Mouse (Mus musculus): ENCODE measurements around the gene Tmem273. TPM values are rescaled to one million over a fixed set of nuclear protein-coding genes. Genes with fewer than 3 reads are reported as not detected.

The Tmem273 gene
- polyA plus RNA-seq (2015; fragmentation: Nextera tagmentation; extraction: Ambion mirVana) = 0.85 and 1.1 TPM in 2 replicates

GRCm38 (mm10) chr14:32785556-32786130 is at the start of gene Tmem273:
Gene Tmem273, plus strand, starts transcription at chr14:32785963.
- Histone ChIP-seq H3K27me3 (no peaks in the 10 kb centered on the region), H3K36me3 (no peaks in the 10 kb centered on the region), H3K4me1 (peaks cover 4% of the 10 kb centered on the region; the same call in 1 of the 2 replicates), H3K4me3 (replicated peaks) (no peak within 1 kb of the TSS), H3K4me2 (no peak within 1 kb of the TSS), H3K27ac (no peak within 1 kb of the TSS), H3K9me3 (replicated peaks) (no peaks in the 10 kb centered on the region), H3K9ac (no peak within 1 kb of the TSS)
- 76% methylated on average over 3 of the region's 3 CpGs for WGBS
- no peak for ATAC-seq (replicated peaks; ENCODE audit: low FRiP score)

DNA sequence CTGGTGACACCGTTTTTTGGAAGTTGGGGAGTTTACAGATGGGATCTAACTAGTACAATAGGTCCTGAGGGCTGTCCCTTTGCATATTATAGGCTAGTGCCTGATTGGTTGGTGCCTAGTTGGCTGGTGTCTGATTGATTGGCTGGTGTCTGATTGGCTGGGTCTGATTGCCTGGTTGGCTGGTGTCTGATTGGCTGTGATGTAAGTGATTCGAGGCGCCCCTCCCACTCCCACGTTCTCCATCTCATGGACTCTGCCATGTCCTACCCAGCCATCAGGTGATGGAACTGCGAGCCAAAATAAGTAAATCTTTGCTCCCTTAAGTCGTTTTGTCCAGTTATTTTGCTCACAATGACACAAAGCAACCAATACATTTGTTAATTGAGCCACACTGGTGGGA is 49.2 kb upstream of the Tmem273 start:
- H3K4me3 ChIP-seq (replicated peaks) = no peak overlapping the region
- no peak for ATAC-seq (replicated peaks; ENCODE audit: low FRiP score)
- H3K27me3 ChIP-seq = no peaks in the 10 kb centered on the region
- H3K27ac ChIP-seq = no peak overlapping the region
- WGBS = 83% methylated on average over 6 of the region's 6 CpGs
- no peaks in the 10 kb centered on the region for H3K4me1 ChIP-seq
- H3K36me3 ChIP-seq = no peaks in the 10 kb centered on the region
- no peak overlapping the region for H3K4me2 ChIP-seq
- H3K9me3 ChIP-seq (replicated peaks) = peaks cover 4% of the 10 kb centered on the region; the same call in 1 of the 2 replicates
- no peak overlapping the region for H3K9ac ChIP-seq

GRCm38 (mm10) chr14:32738586-32738985 is 47.2 kb upstream of the Tmem273 start:
- Histone ChIP-seq H3K4me3 (replicated peaks) (no peak overlapping the region), H3K4me2 (no peak overlapping the region), H3K36me3 (no peaks in the 10 kb centered on the region), H3K9ac (no peak overlapping the region), H3K27me3 (no peaks in the 10 kb centered on the region), H3K4me1 (no peaks in the 10 kb centered on the region), H3K9me3 (replicated peaks) (peaks cover 4% of the 10 kb centered on the region; the same call in 1 of the 2 replicates), H3K27ac (no peak overlapping the region)
- no peak for ATAC-seq (replicated peaks; ENCODE audit: low FRiP score)
- WGBS = 95% methylated on average over 5 of the region's 5 CpGs

GRCm38 (mm10) chr14:32748519-32748918 is 37.2 kb upstream of the Tmem273 start:
- H3K27me3 ChIP-seq = no peaks in the 10 kb centered on the region
- no peaks in the 10 kb centered on the region for H3K9me3 ChIP-seq (replicated peaks)
- no peaks in the 10 kb centered on the region for H3K4me1 ChIP-seq
- H3K27ac ChIP-seq = no peak overlapping the region
- no peak overlapping the region for H3K4me3 ChIP-seq (replicated peaks)
- no peak overlapping the region for H3K9ac ChIP-seq
- no peak overlapping the region for H3K4me2 ChIP-seq
- WGBS = 77% methylated on average over 6 of the region's 6 CpGs
- no peak for ATAC-seq (replicated peaks; ENCODE audit: low FRiP score)
- no peaks in the 10 kb centered on the region for H3K36me3 ChIP-seq

- no peaks in the 10 kb centered on the region for H3K27me3 ChIP-seq
- 82% methylated on average over 6 of the region's 6 CpGs for WGBS
Observed at GRCm38 (mm10) chr14:32750727-32751126, 35.0 kb upstream of the Tmem273 start.

GRCm38 (mm10) chr14:32754286-32754685 is 31.5 kb upstream of the Tmem273 start:
- no peak for ATAC-seq (replicated peaks; ENCODE audit: low FRiP score)
- 43% methylated on average over 1 of the region's 1 CpGs for WGBS

More at GRCm38 (mm10) chr14:32750727-32751126, 35.0 kb upstream of the Tmem273 start:
- H3K4me1 ChIP-seq = no peaks in the 10 kb centered on the region
- no peak overlapping the region for H3K9ac ChIP-seq
- H3K27ac ChIP-seq = no peak overlapping the region
- H3K36me3 ChIP-seq = no peaks in the 10 kb centered on the region
- H3K4me2 ChIP-seq = no peak overlapping the region
- no peak for ATAC-seq (replicated peaks; ENCODE audit: low FRiP score)
- H3K4me3 ChIP-seq (replicated peaks) = no peak overlapping the region
- no peaks in the 10 kb centered on the region for H3K9me3 ChIP-seq (replicated peaks)

GRCm38 (mm10) chr14:32762177-32762576 is 23.6 kb upstream of the Tmem273 start:
- Histone ChIP-seq H3K27ac (no peak overlapping the region), H3K4me1 (no peaks in the 10 kb centered on the region), H3K4me3 (replicated peaks) (no peak overlapping the region), H3K9me3 (replicated peaks) (no peaks in the 10 kb centered on the region), H3K4me2 (no peak overlapping the region), H3K36me3 (no peaks in the 10 kb centered on the region), H3K27me3 (no peaks in the 10 kb centered on the region), H3K9ac (no peak overlapping the region)
- 90% methylated on average over 1 of the region's 1 CpGs for WGBS
- ATAC-seq (replicated peaks; ENCODE audit: low FRiP score) = no peak

More at GRCm38 (mm10) chr14:32754286-32754685, 31.5 kb upstream of the Tmem273 start:
- Histone ChIP-seq H3K4me2 (no peak overlapping the region), H3K27me3 (no peaks in the 10 kb centered on the region), H3K4me3 (replicated peaks) (no peak overlapping the region), H3K9me3 (replicated peaks) (no peaks in the 10 kb centered on the region), H3K9ac (no peak overlapping the region), H3K4me1 (no peaks in the 10 kb centered on the region), H3K36me3 (no peaks in the 10 kb centered on the region), H3K27ac (no peak overlapping the region)

- H3K9ac ChIP-seq = no peak overlapping the region
- H3K9me3 ChIP-seq (replicated peaks) = no peaks in the 10 kb centered on the region
- H3K27me3 ChIP-seq = no peaks in the 10 kb centered on the region
- no peaks in the 10 kb centered on the region for H3K36me3 ChIP-seq
- H3K4me1 ChIP-seq = no peaks in the 10 kb centered on the region
- no peak overlapping the region for H3K4me2 ChIP-seq
- H3K4me3 ChIP-seq (replicated peaks) = no peak overlapping the region
- no peak overlapping the region for H3K27ac ChIP-seq
- WGBS = 76% methylated on average over 6 of the region's 6 CpGs
- ATAC-seq (replicated peaks; ENCODE audit: low FRiP score) = no peak
Observed at GRCm38 (mm10) chr14:32770563-32770962, 15.2 kb upstream of the Tmem273 start.

- Histone ChIP-seq H3K9ac (no peak overlapping the region), H3K36me3 (no peaks in the 10 kb centered on the region), H3K27ac (no peak overlapping the region), H3K4me3 (replicated peaks) (no peak overlapping the region), H3K4me2 (no peak overlapping the region), H3K9me3 (replicated peaks) (no peaks in the 10 kb centered on the region), H3K27me3 (no peaks in the 10 kb centered on the region), H3K4me1 (no peaks in the 10 kb centered on the region)
- ATAC-seq (replicated peaks; ENCODE audit: low FRiP score) = no peak
- WGBS = 67% methylated on average over 4 of the region's 4 CpGs
Observed at GRCm38 (mm10) chr14:32772085-32772484, 13.7 kb upstream of the Tmem273 start.

GRCm38 (mm10) chr14:32772791-32773190 is 13.0 kb upstream of the Tmem273 start:
- Histone ChIP-seq H3K36me3 (no peaks in the 10 kb centered on the region), H3K4me1 (no peaks in the 10 kb centered on the region), H3K27ac (no peak overlapping the region), H3K4me3 (replicated peaks) (no peak overlapping the region), H3K27me3 (no peaks in the 10 kb centered on the region), H3K9ac (no peak overlapping the region), H3K4me2 (no peak overlapping the region), H3K9me3 (replicated peaks) (no peaks in the 10 kb centered on the region)
- WGBS = 61% methylated on average over 3 of the region's 3 CpGs
- no peak for ATAC-seq (replicated peaks; ENCODE audit: low FRiP score)

DNA sequence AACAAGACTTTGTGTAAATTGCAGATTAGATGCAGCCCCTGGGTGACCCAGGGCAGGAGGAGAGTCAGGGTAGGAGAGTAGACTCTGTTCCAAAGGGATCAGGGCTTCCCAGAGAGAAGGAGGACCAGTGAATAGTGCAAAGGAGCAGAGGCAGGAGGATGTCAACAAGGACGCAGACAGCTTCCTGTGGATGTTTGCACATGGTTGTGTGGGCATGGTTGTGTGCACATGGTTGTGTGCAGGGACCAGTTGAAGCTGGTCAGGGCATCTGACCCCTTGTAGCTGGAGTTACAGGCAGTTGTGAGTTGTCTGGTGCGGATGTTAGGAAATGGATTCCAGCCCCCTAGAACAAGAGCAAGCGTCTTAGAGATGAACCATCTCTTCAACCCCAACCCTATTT is 12.3 kb upstream of the Tmem273 start:
- Histone ChIP-seq H3K27ac (no peak overlapping the region), H3K36me3 (no peaks in the 10 kb centered on the region), H3K4me1 (no peaks in the 10 kb centered on the region), H3K9me3 (replicated peaks) (no peaks in the 10 kb centered on the region), H3K4me3 (replicated peaks) (no peak overlapping the region), H3K27me3 (no peaks in the 10 kb centered on the region), H3K4me2 (no peak overlapping the region), H3K9ac (no peak overlapping the region)
- ATAC-seq (replicated peaks; ENCODE audit: low FRiP score) = no peak
- 83% methylated on average over 3 of the region's 3 CpGs for WGBS

DNA sequence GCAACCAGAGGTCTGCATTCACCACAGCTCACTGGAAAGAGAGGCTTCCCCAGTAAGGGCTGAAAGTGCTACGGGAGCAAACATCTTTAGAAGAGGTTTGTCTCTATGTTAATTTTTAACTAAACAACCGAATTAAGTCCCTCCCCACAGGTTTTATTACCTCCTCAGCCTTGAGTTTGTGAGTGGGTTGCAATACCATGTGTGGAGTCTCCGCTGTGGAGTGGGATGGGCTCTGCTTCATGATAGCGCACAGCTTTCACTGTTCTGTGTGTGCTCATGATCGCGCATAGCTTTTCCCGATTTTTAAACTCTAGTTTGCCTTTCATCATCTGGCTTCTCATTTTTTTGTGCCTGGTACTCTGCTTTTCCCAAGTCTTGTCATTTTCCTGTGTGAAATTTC is 9.7 kb upstream of the Tmem273 start:
- Histone ChIP-seq H3K9me3 (replicated peaks) (no peaks in the 10 kb centered on the region), H3K27me3 (no peaks in the 10 kb centered on the region), H3K9ac (no peak overlapping the region), H3K27ac (no peak overlapping the region), H3K4me1 (no peaks in the 10 kb centered on the region), H3K36me3 (no peaks in the 10 kb centered on the region), H3K4me3 (replicated peaks) (no peak overlapping the region), H3K4me2 (no peak overlapping the region)
- ATAC-seq (replicated peaks; ENCODE audit: low FRiP score) = no peak
- WGBS = 73% methylated on average over 7 of the region's 7 CpGs

DNA sequence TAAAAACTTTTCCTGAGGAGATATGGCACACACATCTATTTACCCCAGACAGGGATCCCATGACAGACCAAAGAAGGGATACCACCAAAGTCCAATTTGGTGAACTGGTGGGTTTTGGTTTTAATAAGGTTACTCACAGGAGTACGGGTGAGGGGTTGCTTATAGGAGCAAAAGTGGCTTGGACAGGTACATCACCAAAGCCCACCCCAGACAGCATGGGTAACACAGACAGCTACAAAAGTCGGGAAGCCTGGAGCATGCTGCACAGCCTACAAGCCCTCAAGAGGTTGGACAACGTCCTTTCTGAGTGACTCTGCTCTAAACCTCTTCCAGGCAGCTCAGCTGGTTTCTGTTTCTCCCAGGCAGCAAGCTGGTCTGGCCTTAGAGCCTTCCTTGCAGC is 7.4 kb upstream of the Tmem273 start:
- H3K36me3 ChIP-seq = no peaks in the 10 kb centered on the region
- 89% methylated on average over 3 of the region's 3 CpGs for WGBS
- no peaks in the 10 kb centered on the region for H3K27me3 ChIP-seq

More for the DNA sequence above, 7.4 kb upstream of the Tmem273 start:
- Histone ChIP-seq H3K4me3 (replicated peaks) (no peak overlapping the region), H3K4me2 (no peak overlapping the region), H3K4me1 (no peaks in the 10 kb centered on the region), H3K9me3 (replicated peaks) (no peaks in the 10 kb centered on the region), H3K27ac (no peak overlapping the region), H3K9ac (no peak overlapping the region)
- ATAC-seq (replicated peaks; ENCODE audit: low FRiP score) = no peak

Measured in kidney, embryonic 15.5 days (tissue).